Mouse (Mus musculus): ENCODE measurements at regions not wholly inside any gene's neighbourhood (a gene's known extent, or its start where the extent isn't known, plus 50 kb on each side); places are given as distances from the start of the nearest gene placed in this dataset.

DNA sequence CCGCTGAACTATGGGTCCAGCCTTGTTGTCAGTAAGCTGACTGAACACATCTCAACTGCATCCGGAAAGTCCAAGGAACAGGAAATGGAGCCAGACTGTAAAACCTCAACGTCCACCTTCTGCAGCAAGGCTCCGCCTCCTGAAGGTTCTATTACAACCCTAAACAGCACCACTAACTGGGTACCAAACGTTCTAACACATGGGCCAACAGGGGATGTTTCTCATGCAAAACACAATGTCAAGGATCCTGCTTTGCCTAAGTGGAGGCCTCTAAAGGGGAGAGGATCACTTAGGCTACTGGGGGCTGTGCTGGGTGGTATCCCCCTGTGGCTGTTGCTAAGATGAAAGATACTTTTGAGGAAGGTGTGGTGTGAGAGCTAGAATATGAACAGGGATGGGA, 51.0 kb upstream of the Stt3b start:
- no peaks in the 10 kb centered on the region for H3K27me3 ChIP-seq (ENCODE audit: control insufficient read depth, insufficient read depth, low read length)
- H3K4me3 ChIP-seq (ENCODE audit: control insufficient read depth, low read depth, low read length) = no peak overlapping the region
- no peaks in the 10 kb centered on the region for H3K36me3 ChIP-seq (ENCODE audit: control insufficient read depth, insufficient read depth, low read length)
- no peak for TF ChIP-seq CTCF (IDR thresholded peaks at IDR 0.05; ENCODE audit: control insufficient read depth, insufficient read depth, insufficient replicate concordance, low read depth, low read length)
- no peak for TF ChIP-seq POLR2A (IDR thresholded peaks at IDR 0.05; ENCODE audit: control insufficient read depth, low read depth, low read length)
- no peak overlapping the region for H3K27ac ChIP-seq (ENCODE audit: control insufficient read depth, insufficient read depth, low read depth, low read length)
- H3K4me1 ChIP-seq (ENCODE audit: control insufficient read depth, insufficient read depth, low read length) = peaks cover 8% of the 10 kb centered on the region

DNA sequence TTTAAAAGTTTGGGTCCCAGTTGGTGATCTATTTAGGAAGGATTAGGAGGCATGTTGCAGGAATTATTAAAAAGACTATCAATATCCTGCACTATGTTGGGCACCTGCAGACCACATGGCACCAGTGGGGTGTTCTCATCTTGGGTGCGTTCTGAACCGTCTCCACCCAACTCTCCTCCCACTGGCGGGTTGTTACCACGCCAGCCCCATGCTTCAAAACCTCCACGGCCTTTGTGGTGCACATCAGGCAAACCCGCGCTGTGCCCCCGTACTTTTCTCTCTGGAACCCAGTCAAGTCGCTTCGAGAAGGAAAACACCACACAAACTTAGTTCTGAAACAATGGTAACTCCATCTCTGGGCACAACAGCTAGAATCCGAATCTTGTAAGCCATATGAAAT, 51.7 kb upstream of the Stt3b start:
- TF ChIP-seq CTCF (IDR thresholded peaks at IDR 0.05; ENCODE audit: control insufficient read depth, insufficient read depth, insufficient replicate concordance, low read depth, low read length) (no peak), POLR2A (IDR thresholded peaks at IDR 0.05; ENCODE audit: control insufficient read depth, low read depth, low read length) (no peak)
- Histone ChIP-seq H3K4me1 (ENCODE audit: control insufficient read depth, insufficient read depth, low read length) (peaks cover 5% of the 10 kb centered on the region), H3K4me3 (ENCODE audit: control insufficient read depth, low read depth, low read length) (no peak overlapping the region), H3K36me3 (ENCODE audit: control insufficient read depth, insufficient read depth, low read length) (no peaks in the 10 kb centered on the region), H3K27me3 (ENCODE audit: control insufficient read depth, insufficient read depth, low read length) (no peaks in the 10 kb centered on the region), H3K27ac (ENCODE audit: control insufficient read depth, insufficient read depth, low read depth, low read length) (no peak overlapping the region)

DNA sequence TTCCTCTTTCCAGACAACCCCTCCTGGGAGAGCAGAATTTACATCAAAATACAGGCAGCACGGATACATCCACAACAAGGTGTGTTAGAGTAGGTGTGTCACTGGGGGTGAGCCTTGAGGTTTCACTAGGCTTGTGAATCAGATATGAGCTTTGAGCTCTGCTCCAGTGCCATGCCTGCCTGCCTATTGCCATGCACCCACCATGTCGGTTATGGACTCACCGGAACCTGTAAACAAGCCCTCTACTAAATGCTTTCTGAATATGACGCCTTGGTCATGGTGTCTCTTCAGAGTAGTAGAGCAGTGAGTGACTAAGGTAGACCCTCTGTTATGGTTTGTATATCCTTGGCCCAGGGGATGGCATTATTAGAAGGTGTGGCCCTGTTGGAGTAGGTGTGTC, 52.3 kb upstream of the Stt3b start:
- H3K27me3 ChIP-seq (ENCODE audit: control insufficient read depth, insufficient read depth, low read length) = no peaks in the 10 kb centered on the region
- H3K27ac ChIP-seq (ENCODE audit: control insufficient read depth, insufficient read depth, low read depth, low read length) = no peak overlapping the region
- H3K4me1 ChIP-seq (ENCODE audit: control insufficient read depth, insufficient read depth, low read length) = no peaks in the 10 kb centered on the region; the same call in 1 of the 2 replicates
- no peaks in the 10 kb centered on the region for H3K36me3 ChIP-seq (ENCODE audit: control insufficient read depth, insufficient read depth, low read length)
- H3K4me3 ChIP-seq (ENCODE audit: control insufficient read depth, low read depth, low read length) = no peak overlapping the region
- no peak for TF ChIP-seq CTCF (IDR thresholded peaks at IDR 0.05; ENCODE audit: control insufficient read depth, insufficient read depth, insufficient replicate concordance, low read depth, low read length)
- TF ChIP-seq POLR2A (IDR thresholded peaks at IDR 0.05; ENCODE audit: control insufficient read depth, low read depth, low read length) = no peak

DNA sequence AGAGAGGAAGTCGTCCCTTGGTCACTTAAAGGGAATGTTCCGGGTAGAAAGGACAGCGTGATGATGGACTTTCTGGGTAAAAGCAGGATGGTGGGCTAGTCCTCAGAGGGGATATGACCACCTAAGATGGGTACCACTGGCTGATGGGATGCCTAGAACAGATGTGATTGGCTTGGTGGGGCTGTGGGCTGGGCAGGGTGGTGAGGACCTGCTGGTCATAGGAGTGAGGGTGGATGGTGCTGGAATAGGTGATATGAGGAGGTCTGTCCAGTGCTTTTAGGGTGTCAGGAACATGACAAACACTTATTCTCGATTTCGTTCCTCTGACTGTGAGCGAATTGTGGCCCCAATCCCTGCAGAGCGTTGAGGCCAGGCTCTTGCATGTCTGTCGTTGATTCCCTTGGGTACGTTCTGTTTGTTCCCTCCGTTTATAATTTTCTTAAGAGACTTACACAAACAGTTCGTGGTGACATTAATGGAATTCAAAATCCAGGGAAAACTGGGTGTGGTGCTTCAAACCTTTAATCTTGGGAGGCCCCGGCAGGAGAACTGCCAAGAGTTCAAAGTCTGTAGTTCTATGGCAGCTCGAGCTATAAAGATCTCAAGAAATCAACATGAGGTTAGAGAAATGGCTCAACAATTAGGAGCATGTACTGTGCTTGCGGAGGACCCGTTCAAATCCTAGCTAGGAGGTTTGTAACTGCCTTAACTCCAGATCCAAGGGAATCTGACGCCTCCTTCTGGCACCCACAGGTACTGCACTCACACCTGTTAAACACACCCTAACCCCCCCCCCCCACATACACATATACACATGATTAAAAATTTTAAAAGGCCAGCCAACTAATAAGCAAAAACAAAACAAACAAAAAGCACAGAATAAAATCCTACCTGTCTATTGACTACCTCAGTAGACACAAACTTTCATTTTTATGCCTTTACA, 55.0 kb upstream of the Stt3b start:
- no peaks in the 10 kb centered on the region for H3K36me3 ChIP-seq (ENCODE audit: control insufficient read depth, insufficient read depth, low read length)
- H3K27me3 ChIP-seq (ENCODE audit: control insufficient read depth, insufficient read depth, low read length) = no peaks in the 10 kb centered on the region
- TF ChIP-seq CTCF (IDR thresholded peaks at IDR 0.05; ENCODE audit: control insufficient read depth, insufficient read depth, insufficient replicate concordance, low read depth, low read length) (peak; percentile 31; the same call in 1 of the 2 replicates), POLR2A (IDR thresholded peaks at IDR 0.05; ENCODE audit: control insufficient read depth, low read depth, low read length) (no peak)
- H3K4me1 ChIP-seq (ENCODE audit: control insufficient read depth, insufficient read depth, low read length) = no peaks in the 10 kb centered on the region
- no peak overlapping the region for H3K4me3 ChIP-seq (ENCODE audit: control insufficient read depth, low read depth, low read length)
- no peak overlapping the region for H3K27ac ChIP-seq (ENCODE audit: control insufficient read depth, insufficient read depth, low read depth, low read length)

DNA sequence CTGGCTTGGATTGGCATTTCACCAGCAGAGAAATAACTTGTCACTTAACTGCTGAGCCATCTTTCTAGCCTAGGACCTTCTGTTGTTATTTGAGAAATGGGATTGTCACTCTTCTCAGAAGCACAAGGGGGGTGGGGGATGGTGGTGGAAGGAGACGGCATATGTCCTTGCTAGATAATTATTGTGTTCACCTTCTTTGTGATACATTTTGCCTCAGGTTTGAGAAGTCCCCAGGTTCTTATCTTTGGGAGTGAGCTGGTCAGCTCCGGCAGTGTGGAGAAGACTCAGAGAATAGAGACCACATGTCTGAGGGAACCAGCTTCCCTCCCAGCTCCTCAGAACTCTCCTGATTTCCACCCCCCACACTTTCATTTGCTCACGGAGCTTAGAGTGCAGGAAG, 57.6 kb upstream of the Stt3b start:
- H3K36me3 ChIP-seq (ENCODE audit: control insufficient read depth, insufficient read depth, low read length) = no peaks in the 10 kb centered on the region
- no peaks in the 10 kb centered on the region for H3K4me1 ChIP-seq (ENCODE audit: control insufficient read depth, insufficient read depth, low read length)
- no peaks in the 10 kb centered on the region for H3K27me3 ChIP-seq (ENCODE audit: control insufficient read depth, insufficient read depth, low read length)
- H3K4me3 ChIP-seq (ENCODE audit: control insufficient read depth, low read depth, low read length) = no peak overlapping the region
- H3K27ac ChIP-seq (ENCODE audit: control insufficient read depth, insufficient read depth, low read depth, low read length) = no peak overlapping the region
- no peak for TF ChIP-seq CTCF (IDR thresholded peaks at IDR 0.05; ENCODE audit: control insufficient read depth, insufficient read depth, insufficient replicate concordance, low read depth, low read length)
- no peak for TF ChIP-seq POLR2A (IDR thresholded peaks at IDR 0.05; ENCODE audit: control insufficient read depth, low read depth, low read length)

DNA sequence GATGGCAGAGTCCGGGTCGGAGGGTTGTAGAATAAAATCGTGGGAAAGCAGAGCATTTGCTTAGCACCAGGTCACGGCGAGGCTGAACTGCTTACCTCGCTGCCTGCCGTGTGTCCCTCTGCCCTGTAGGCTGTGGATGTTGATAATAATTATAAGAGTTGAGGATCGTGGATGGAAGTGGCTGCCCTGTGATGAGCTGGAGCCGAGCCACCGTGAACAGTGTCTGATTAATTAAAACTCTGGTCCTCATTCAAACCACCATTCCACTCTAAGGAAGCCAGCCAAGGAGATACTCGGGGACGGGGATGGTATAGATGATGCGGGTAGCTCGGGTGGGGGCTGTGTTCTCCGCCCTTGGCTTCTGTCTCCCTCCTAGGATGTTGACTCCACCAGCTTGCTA, 70.1 kb upstream of the Stt3b start:
- Histone ChIP-seq H3K36me3 (ENCODE audit: control insufficient read depth, insufficient read depth, low read length) (no peaks in the 10 kb centered on the region), H3K4me1 (ENCODE audit: control insufficient read depth, insufficient read depth, low read length) (no peaks in the 10 kb centered on the region)
- TF ChIP-seq CTCF (IDR thresholded peaks at IDR 0.05; ENCODE audit: control insufficient read depth, insufficient read depth, insufficient replicate concordance, low read depth, low read length) (no peak), POLR2A (IDR thresholded peaks at IDR 0.05; ENCODE audit: control insufficient read depth, low read depth, low read length) (no peak)

DNA sequence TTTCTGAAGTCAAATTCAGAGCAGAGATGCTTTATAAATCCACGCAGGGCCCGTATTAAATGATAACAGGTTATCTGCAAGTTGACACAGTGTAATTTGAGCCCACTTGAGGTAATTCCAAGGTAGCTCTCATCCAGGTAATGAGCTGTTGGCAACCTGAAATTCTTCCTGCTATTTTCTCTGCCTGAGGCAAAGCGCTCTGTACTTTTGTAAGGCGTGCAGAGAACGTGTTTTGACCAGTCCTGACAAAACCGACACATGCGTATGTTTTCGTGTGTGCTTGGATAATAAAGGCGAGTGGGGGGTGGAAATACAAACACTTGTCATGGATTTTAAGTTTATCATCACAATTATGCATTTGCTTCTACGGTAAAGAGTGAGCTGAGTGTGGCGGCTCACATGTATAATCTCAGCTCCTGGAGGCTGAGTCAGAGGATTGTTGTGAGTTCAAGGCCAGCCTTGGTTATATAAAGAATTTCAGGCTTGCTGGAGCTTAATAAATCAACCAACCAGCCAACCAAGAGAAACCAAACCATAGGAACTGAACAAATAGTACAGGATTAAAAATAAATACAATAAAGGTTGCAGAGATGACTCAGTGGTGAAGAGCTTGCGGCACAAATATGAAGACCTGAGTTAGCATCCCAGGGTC, 72.7 kb upstream of the Stt3b start:
- peaks cover 7% of the 10 kb centered on the region for H3K4me1 ChIP-seq (ENCODE audit: control insufficient read depth, insufficient read depth, low read length)
- H3K36me3 ChIP-seq (ENCODE audit: control insufficient read depth, insufficient read depth, low read length) = no peaks in the 10 kb centered on the region
- no peak overlapping the region for H3K27ac ChIP-seq (ENCODE audit: control insufficient read depth, insufficient read depth, low read depth, low read length)
- no peaks in the 10 kb centered on the region for H3K27me3 ChIP-seq (ENCODE audit: control insufficient read depth, insufficient read depth, low read length)
- no peak overlapping the region for H3K4me3 ChIP-seq (ENCODE audit: control insufficient read depth, low read depth, low read length)
- no peak for TF ChIP-seq CTCF (IDR thresholded peaks at IDR 0.05; ENCODE audit: control insufficient read depth, insufficient read depth, insufficient replicate concordance, low read depth, low read length)
- no peak for TF ChIP-seq POLR2A (IDR thresholded peaks at IDR 0.05; ENCODE audit: control insufficient read depth, low read depth, low read length)

More for the DNA sequence above, 70.1 kb upstream of the Stt3b start:
- H3K4me3 ChIP-seq (ENCODE audit: control insufficient read depth, low read depth, low read length) = no peak overlapping the region
- no peak overlapping the region for H3K27ac ChIP-seq (ENCODE audit: control insufficient read depth, insufficient read depth, low read depth, low read length)
- no peaks in the 10 kb centered on the region for H3K27me3 ChIP-seq (ENCODE audit: control insufficient read depth, insufficient read depth, low read length)
